Mouse (Mus musculus) brain, embryonic 18.5 days (tissue): ENCODE measurements at regions not wholly inside any gene's neighbourhood (a gene's known extent, or its start where the extent isn't known, plus 50 kb on each side); places are given as distances from the start of the nearest gene placed in this dataset.

Experiments used
- DNase-seq: peaks from one replicate; pipeline ENCODE4 v3.0.0-alpha.2; 2012; ENCODE audit warnings: low read depth, low spot score

DNA sequence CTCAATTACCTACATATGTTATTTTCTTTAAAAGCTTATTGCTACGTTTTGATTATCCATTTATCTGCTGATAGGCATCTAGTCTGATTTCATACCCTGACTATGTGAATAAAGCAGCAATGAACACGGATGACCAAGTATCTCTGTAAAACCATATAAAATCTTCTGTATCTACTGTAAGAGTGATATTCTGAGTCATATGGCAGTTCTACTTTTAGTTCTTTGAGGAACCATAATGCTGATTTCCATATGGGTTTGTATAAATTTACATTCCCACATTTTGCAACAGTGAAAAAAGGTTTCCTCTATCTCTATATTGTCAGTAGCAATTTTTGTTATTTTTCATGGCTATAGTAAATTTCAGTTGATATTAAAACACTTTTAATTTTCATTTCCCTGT is 280.6 kb downstream of the Fsip2 start:
- peak; percentile 16 for DNase-seq

DNA sequence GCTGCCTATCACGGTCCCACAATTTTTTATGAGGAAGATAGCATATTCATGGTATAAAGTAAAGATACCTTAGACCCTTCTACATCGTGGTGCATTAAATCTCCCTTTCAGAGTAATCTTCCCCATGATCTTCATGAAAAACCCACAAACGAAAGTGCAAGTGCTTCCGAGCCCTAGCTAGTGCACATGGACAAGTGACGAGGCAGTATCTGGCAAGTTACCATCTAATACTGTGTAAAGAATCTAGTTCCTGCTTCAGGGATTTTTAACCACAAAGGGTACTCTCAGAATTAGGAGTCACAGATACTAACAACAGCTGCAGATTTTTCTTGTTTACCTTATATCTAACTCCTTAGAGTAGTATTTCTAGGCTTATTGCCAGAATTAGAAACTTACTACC is 282.8 kb downstream of the Fsip2 start:
- no peak for DNase-seq

DNA sequence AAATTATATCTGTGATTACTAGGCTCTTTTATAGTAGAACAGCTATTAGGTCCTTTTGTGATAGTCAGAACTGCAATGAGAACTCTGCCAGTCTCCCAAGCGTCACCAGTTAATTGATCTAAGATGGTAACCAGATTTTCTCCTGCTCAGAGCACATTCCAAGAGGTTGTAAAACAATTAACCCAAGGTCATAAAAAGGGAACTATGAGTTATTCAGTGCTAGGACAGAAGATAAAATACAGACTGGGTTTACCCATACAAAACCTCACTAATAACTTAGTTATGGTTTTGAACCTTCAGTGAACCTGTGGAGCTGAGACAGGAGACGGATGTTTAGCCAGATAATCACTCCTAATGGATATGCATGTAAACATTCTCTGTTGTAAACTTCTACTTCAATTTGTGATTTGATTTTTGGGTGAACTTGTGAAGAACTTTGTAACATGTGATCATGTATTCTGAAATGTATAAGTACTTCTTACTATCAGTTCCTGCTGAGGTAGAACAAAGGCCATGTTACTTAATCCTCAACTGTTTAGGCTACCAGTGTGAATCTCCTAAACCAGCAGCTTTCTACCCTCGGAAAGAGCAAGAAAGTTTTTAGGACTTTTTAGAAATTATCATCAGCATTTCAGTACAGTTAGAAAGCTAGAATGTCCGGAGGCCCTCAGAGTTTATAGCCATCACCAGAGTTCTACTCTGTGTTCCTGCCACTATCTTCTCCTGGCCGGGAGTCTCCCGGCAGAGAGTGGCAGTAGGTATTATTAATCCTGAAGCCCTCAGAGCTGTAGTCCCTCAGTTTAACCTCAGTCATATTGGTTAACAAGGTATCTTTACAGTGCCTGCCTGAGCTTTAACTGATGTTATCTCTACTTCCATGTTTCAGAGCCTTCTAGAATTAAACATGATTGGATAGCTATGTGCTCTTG is 308.0 kb downstream of the Fsip2 start:
- no peak for DNase-seq

DNA sequence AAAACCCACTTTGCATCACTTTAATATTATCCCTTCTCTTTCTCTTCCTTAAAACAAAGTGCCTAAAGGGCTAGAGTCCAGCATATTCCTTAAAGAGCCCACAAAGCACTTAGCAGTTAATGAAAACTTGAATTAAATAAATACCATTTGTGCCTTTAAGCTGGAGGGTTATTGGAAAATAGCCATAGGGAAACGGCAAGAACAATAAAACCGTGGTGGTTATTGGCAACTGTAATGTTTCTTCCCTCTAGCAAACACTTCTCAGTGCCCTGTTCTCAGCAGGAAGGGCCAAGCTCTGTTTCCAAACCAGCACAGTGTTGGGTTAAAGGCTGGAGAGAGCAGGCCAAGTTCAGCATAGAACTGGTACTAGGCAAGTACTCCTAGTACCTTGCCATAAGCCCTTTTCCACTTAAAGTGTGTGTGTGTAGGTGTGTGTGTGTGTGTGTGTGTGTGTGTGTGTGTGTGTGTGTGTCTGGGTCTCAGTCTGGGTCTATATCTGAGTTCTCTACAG is 313.4 kb downstream of the Fsip2 start:
- no peak for DNase-seq

DNA sequence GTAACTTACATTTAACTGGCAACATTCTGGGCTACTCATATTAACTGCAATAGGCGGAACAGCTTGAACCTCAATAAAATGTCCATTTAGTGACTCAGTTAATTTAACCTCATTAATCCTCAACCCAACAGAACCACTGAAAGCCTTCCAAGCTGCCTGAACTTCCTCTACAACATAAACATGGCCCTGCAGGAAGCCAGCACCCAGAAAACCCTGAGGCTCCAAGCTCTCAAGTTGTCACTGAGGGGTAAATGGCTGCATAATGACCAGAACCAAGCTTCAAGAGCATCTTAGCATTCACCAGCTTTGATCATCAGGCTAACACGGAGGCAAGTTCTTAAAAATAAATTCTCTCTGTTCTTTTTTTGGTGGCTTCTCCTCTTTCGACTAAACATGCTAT is 315.2 kb downstream of the Fsip2 start:
- DNase-seq = no peak

DNA sequence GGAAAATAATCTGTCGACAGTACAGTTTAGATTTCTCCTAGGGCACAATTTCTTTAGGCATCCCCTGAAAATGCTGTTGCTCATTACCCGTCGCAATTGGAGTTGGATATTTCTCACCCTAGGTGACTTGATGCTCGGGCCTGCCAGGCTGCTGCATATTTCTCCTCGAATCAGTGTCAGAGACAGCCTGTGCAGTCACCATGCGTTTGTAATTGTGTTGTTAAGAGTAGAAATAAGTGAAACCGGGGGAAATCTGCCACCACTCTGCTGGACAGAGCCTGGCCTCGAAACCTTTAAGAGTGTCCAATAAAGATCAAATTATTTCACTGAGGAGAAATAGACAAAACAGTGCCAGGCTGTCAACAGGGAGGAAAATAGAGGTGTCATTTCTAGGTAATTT is 340.7 kb upstream of the Zc3h15 start:
- DNase-seq = no peak

DNA sequence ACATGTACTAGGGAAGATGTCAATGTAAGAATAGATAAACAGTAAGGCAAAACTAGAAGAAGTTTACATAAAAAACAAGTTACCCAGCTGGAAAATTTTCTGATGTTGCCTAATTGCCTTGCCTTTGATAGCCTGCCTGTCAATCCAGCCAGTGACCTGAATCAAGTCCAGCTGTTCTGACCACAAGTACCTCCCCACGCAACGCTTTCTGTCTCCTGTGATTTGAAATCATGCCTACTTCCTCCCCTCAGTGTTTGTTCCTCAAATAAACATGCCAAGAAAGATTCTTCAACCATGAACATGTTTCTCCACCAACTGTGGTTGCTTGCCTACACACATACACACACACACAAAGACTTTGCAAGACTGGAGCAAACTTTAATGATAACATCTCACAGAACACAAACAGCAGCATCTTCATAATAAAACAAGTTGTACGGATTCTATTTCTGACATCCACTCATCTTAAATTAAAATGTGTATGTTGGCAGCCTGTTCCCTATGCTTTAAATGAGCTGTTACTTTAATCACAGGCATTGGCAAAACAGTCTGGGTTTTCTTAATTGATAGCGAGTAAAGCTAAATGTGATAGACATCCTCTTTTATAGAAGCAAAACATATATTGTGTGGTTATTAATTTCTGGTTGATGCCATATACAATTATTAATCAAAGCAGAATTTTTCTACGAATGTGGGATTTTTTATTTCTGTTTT is 312.0 kb upstream of the Zc3h15 start:
- peak; percentile 16 for DNase-seq

DNA sequence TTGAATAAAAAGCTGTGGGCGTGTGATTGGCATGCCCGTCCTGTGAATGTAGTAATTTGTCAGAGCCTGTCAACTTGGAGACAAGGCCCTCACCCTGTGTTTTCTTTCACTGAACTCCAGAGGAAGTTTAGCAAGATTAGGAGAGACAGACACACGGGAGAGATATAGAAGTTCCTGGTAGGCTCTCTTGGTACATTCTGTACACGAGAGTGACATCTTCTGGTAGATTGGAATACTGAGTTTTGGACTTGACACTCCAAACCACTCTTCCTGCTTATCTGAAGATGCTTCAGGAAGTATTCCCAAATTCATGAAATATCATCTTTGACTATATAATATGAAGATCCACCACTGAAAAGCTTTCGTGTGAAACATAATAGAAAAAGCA is 311.5 kb upstream of the Zc3h15 start:
- peak; percentile 56 for DNase-seq

DNA sequence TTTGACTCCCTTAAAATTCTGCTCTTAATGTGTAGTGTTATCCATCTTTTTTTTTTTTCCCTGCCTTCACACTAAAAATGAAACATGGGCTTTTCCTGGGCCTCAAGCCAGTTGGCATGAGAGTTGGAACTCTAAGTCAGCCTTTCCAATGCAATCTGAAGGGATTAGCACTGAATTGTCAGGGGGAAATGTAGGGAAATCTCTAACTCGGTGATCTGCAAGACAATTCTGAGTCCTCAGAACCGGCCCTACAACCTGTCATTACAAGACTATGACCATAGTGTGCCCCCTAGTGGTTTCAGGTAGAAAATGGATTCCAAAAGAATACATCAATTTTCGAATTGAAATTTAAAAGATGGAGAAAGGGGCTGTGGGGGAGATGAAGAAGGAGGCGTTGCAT is 306.9 kb upstream of the Zc3h15 start:
- DNase-seq = peak; percentile 54

DNA sequence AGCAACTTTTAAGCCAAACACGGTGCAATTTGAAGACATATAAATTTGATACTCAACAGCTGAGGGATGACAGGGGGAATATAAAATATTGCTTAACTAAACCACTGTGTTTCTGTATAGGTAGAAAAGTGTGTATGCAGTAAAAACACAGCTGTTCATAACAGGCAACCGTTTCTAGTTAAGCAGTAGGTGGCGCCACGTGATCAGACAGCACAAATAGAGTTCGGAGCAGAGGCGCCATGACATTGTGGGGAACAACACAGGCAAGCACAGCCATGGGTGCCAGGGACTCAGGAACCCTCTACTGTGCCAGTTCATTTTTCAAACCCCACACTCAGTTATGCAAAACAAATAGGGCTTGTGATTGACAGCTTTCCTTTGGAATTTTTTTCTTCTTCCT is 304.1 kb upstream of the Zc3h15 start:
- no peak for DNase-seq
